Comparison of ENCODE assay signal across 24 mouse cellular contexts in genomic region chr7:45518618-45519017, GRCm38 (mm10). TPM values are rescaled to one million over a fixed set of nuclear protein-coding genes. Genes with fewer than 3 reads are reported as not detected.
DNase-seq lines count a peak whose midpoint lies in the region; ATAC-seq and TF ChIP-seq lines count a peak whose summit lies in the region.
"Had no signal": no experiment of that assay in that cellular context is flagged by ENCODE, and none has a peak within 500 bp of the region (broad histone marks: within the 10 kb centered on the region; RNA-seq: fewer than 3 reads in every experiment).

No protein-coding gene starts in this region.

- no peak; the same call in 1 of the 2 replicates for TF ChIP-seq POLR2A in testis, adult 2 months (IDR thresholded peaks at IDR 0.05; ENCODE audit: control insufficient read depth, low read depth, low read length)

- H3K27me3 ChIP-seq in erythroblast, embryonic 14.5 days (ENCODE audit: control insufficient read depth): no peaks in the 10 kb centered on the region
- no peaks in the 10 kb centered on the region for H3K27me3 ChIP-seq in liver, embryonic 13.5 days
- no peaks in the 10 kb centered on the region for H3K27me3 ChIP-seq in testis, adult 2 months (ENCODE audit: control insufficient read depth, insufficient read depth, low read length)
- H3K27me3 ChIP-seq: forebrain, embryonic 12.5 days; forebrain, embryonic 15.5 days; hindbrain, embryonic 12.5 days; hindbrain, embryonic 15.5 days had no signal

- 0 out of 2 replicates have a peak, but pooled peaks have one; percentile 9 for TF ChIP-seq CTCF in testis, adult 2 months (IDR thresholded peaks at IDR 0.05; ENCODE audit: control insufficient read depth, insufficient read depth, insufficient replicate concordance, low read depth, low read length)

- no peak overlapping the region for H3K4me2 ChIP-seq in liver, embryonic 13.5 days
- H3K4me2 ChIP-seq: forebrain, embryonic 12.5 days; forebrain, embryonic 15.5 days; hindbrain, embryonic 12.5 days; hindbrain, embryonic 15.5 days had no signal

- no peak for ATAC-seq in erythroblast, adult 5-6 weeks (replicated peaks; ENCODE audit: low FRiP score, poor library complexity, severe bottlenecking)
- no peak for ATAC-seq in liver, embryonic 13.5 days (ENCODE audit: low read depth)
- ATAC-seq: forebrain, embryonic 15.5 days had no signal

- H3K36me3 ChIP-seq in erythroblast, embryonic 14.5 days (ENCODE audit: control insufficient read depth): peaks cover 49% of the 10 kb centered on the region
- H3K36me3 ChIP-seq in liver, embryonic 13.5 days: peaks cover 29% of the 10 kb centered on the region
- H3K36me3 ChIP-seq in testis, adult 2 months (ENCODE audit: control insufficient read depth, insufficient read depth, low read length): no peaks in the 10 kb centered on the region
- H3K36me3 ChIP-seq: forebrain, embryonic 15.5 days; hindbrain, embryonic 15.5 days had no signal

- DNase-seq in liver, embryonic 13.5 days: no peak
- no peak for DNase-seq in liver
- no peak for DNase-seq in testis, postnatal 14 days (ENCODE audit: low spot score)
- no peak for DNase-seq in left cerebral cortex, postnatal 10 days (ENCODE audit: extremely low spot score in 1 of 2, low spot score in 2 of 2)
- DNase-seq in lung, postnatal 25 days (ENCODE audit: low spot score): no peak
- DNase-seq: adrenal gland, postnatal 10 days; adrenal gland, postnatal 36 days; cerebellum, adult 18-20 months; cerebellum, adult 9-10 months; cerebellum, postnatal 14 days; gastrocnemius, postnatal 25 days; heart, adult 2 months had no signal

- peak overlapping the region; percentile 44 for H3K4me3 ChIP-seq in erythroblast, embryonic 14.5 days (replicated peaks)
- no peak overlapping the region for H3K4me3 ChIP-seq in liver, embryonic 13.5 days (replicated peaks)
- H3K4me3 ChIP-seq in testis, adult 2 months (ENCODE audit: control insufficient read depth, low read depth, low read length): peak overlapping the region; percentile 78
- H3K4me3 ChIP-seq: forebrain, embryonic 12.5 days; forebrain, embryonic 15.5 days; heart, adult 2 months; heart, embryonic 10.5 days; hindbrain, embryonic 12.5 days; hindbrain, embryonic 15.5 days had no signal

- peaks cover 2% of the 10 kb centered on the region; the same call in 1 of the 2 replicates for H3K9me3 ChIP-seq in erythroblast, embryonic 14.5 days (ENCODE audit: control insufficient read depth, low read length)
- H3K9me3 ChIP-seq in liver, embryonic 13.5 days (replicated peaks): no peaks in the 10 kb centered on the region
- H3K9me3 ChIP-seq: forebrain, embryonic 12.5 days; forebrain, embryonic 15.5 days; heart, embryonic 10.5 days; hindbrain, embryonic 12.5 days; hindbrain, embryonic 15.5 days had no signal

- intact Hi-C loops in left cerebral cortex, postnatal 10 days (cut with DNase I): no loop called here

- 89% methylated on average over 16 of the region's 16 CpGs for WGBS in liver, embryonic 13.5 days (ENCODE audit: insufficient replicate concordance)

- peak overlapping the region; percentile 72 for H3K27ac ChIP-seq in liver, embryonic 13.5 days
- H3K27ac ChIP-seq in testis, adult 2 months (ENCODE audit: control insufficient read depth, insufficient read depth, low read depth, low read length): no peak overlapping the region
- H3K27ac ChIP-seq: forebrain, embryonic 12.5 days; forebrain, embryonic 15.5 days; heart, adult 2 months; heart, embryonic 10.5 days; hindbrain, embryonic 12.5 days; hindbrain, embryonic 15.5 days had no signal

- no peak overlapping the region for H3K9ac ChIP-seq in liver, embryonic 13.5 days
- H3K9ac ChIP-seq: forebrain, embryonic 12.5 days; forebrain, embryonic 15.5 days; hindbrain, embryonic 12.5 days; hindbrain, embryonic 15.5 days had no signal

- H3K4me1 ChIP-seq in erythroblast, embryonic 14.5 days (ENCODE audit: control insufficient read depth): peaks cover 83% of the 10 kb centered on the region
- peaks cover 78% of the 10 kb centered on the region for H3K4me1 ChIP-seq in liver, embryonic 13.5 days (replicated peaks)
- H3K4me1 ChIP-seq in testis, adult 2 months (ENCODE audit: control insufficient read depth, insufficient read depth, low read length): peaks cover 6% of the 10 kb centered on the region; the same call in 1 of the 2 replicates

RNA-seq across cellular contexts. Expression of gene Ppp1r15a, which starts 7.5 kb away (rescaled TPM):
- polyA plus RNA-seq in erythroblast, embryonic 14.5 days (2012): 543 and 840 TPM in 2 replicates
- 1,095 and 1,392 TPM in 2 replicates for total RNA-seq in erythroblast, adult 5-6 weeks (2015; ENCODE audit: low replicate concordance)
- total RNA-seq in erythroblast, adult 5-6 weeks (2017; ENCODE audit: low replicate concordance): 1,351 and 1,490 TPM in 2 replicates
- 180 and 197 TPM in 2 replicates for polyA plus RNA-seq in liver, embryonic 13.5 days (2015; fragmentation: Nextera tagmentation; extraction: Ambion mirVana)
- polyA plus RNA-seq in testis, adult 2 months (2012; rRNA removed): 5.9 and 8.5 TPM in 2 replicates
- 10 to 100 TPM; 25.5 to 28.5 TPM for total RNA-seq in left cerebral cortex, postnatal 10 days (2021)

RNA-seq across cellular contexts. Expression of gene Plekha4, which starts 7.5 kb away (rescaled TPM):
- polyA plus RNA-seq in erythroblast, embryonic 14.5 days (2012): 0.42 and 1.0 TPM in 2 replicates
- total RNA-seq in erythroblast, adult 5-6 weeks (2015; ENCODE audit: low replicate concordance): 1.3 TPM in 1 of 2 replicates, not detected in the other
- total RNA-seq in erythroblast, adult 5-6 weeks (2017; ENCODE audit: low replicate concordance): 2.8 and 9.9 TPM in 2 replicates
- 0.43 and 0.52 TPM in 2 replicates for polyA plus RNA-seq in liver, embryonic 13.5 days (2015; fragmentation: Nextera tagmentation; extraction: Ambion mirVana)
- polyA plus RNA-seq in testis, adult 2 months (2012; rRNA removed): 12.6 and 12.9 TPM in 2 replicates
- 1 to 10 TPM; 1.3 to 2.7 TPM for total RNA-seq in left cerebral cortex, postnatal 10 days (2021)

RNA-seq across cellular contexts. Expression of gene Nucb1, which starts 8.4 kb away (rescaled TPM):
- 54.7 and 66.6 TPM in 2 replicates for polyA plus RNA-seq in erythroblast, embryonic 14.5 days (2012)
- total RNA-seq in erythroblast, adult 5-6 weeks (2015; ENCODE audit: low replicate concordance): 83.0 and 88.6 TPM in 2 replicates
- total RNA-seq in erythroblast, adult 5-6 weeks (2017; ENCODE audit: low replicate concordance): 487 and 671 TPM in 2 replicates
- polyA plus RNA-seq in liver, embryonic 13.5 days (2015; fragmentation: Nextera tagmentation; extraction: Ambion mirVana): 110 and 127 TPM in 2 replicates
- polyA plus RNA-seq in testis, adult 2 months (2012; rRNA removed): 76.4 and 93.9 TPM in 2 replicates
- 100 to 1,000 TPM; 114 to 127 TPM for total RNA-seq in left cerebral cortex, postnatal 10 days (2021)

RNA-seq across cellular contexts. Expression of gene Dhdh, which starts 30.0 kb away (rescaled TPM):
- polyA plus RNA-seq in erythroblast, embryonic 14.5 days (2012): 0.01 and 0.02 TPM in 2 replicates
- total RNA-seq in erythroblast, adult 5-6 weeks (2015; ENCODE audit: low replicate concordance): 3.3 TPM in 2 replicates
- total RNA-seq in erythroblast, adult 5-6 weeks (2017; ENCODE audit: low replicate concordance): 2.1 and 2.3 TPM in 2 replicates
- 2.0 and 2.2 TPM in 2 replicates for polyA plus RNA-seq in liver, embryonic 13.5 days (2015; fragmentation: Nextera tagmentation; extraction: Ambion mirVana)
- 3.0 and 3.4 TPM in 2 replicates for polyA plus RNA-seq in testis, adult 2 months (2012; rRNA removed)
- total RNA-seq in left cerebral cortex, postnatal 10 days (2021): 1 to 10 TPM; 3.0 to 3.1 TPM

RNA-seq across cellular contexts. Expression of gene Gm45808, which starts 32.0 kb away (rescaled TPM):
- not detected in 2 replicates for polyA plus RNA-seq in erythroblast, embryonic 14.5 days (2012)
- total RNA-seq in erythroblast, adult 5-6 weeks (2015; ENCODE audit: low replicate concordance): not detected in 2 replicates
- not detected in 2 replicates for total RNA-seq in erythroblast, adult 5-6 weeks (2017; ENCODE audit: low replicate concordance)
- polyA plus RNA-seq in liver, embryonic 13.5 days (2015; fragmentation: Nextera tagmentation; extraction: Ambion mirVana): not detected in 2 replicates
- polyA plus RNA-seq in testis, adult 2 months (2012; rRNA removed): 0.81 TPM in 1 of 2 replicates, not detected in the other
- not detected for total RNA-seq in left cerebral cortex, postnatal 10 days (2021)
- total RNA-seq: hematopoietic stem cell, adult 5-6 weeks had no signal
- polyA plus RNA-seq: embryonic facial prominence, embryonic 11.5 days; embryonic facial prominence, embryonic 14.5 days; forebrain, embryonic 12.5 days; forebrain, embryonic 15.5 days; heart, embryonic 10.5 days; heart, embryonic 14.5 days; hindbrain, embryonic 12.5 days; hindbrain, embryonic 15.5 days had no signal

Comparison
In these comparisons a context has a peak if more than half of its experiments do, and no peak if none do; other contexts are left out.
1. RNA of gene Ppp1r15a, which starts 7.5 kb away (polyA plus RNA-seq): 543 to 840 TPM in erythroblast, embryonic 14.5 days and 180 to 197 TPM in liver, embryonic 13.5 days; 5.9 to 8.5 TPM in testis, adult 2 months; every median in the first group is over 10 times any median in the second.